Mouse (Mus musculus) bone marrow macrophage, adult 2 months (primary cell): ENCODE results near the gene Shc1. TPM values are rescaled to one million over a fixed set of nuclear protein-coding genes. Genes with fewer than 3 reads are reported as not detected.

ENCODE experiments used
- H3K27ac ChIP-seq: 2 replicates; pipeline ENCODE4 v1.5.1; 2012; ENCODE audit warnings: low read depth, low read length; ENCODE audit not compliant: insufficient read depth
- H3K4me1 ChIP-seq: 2 replicates; pipeline ENCODE4 v1.6.1; 2012; ENCODE audit warnings: low read length; ENCODE audit not compliant: control insufficient read depth, insufficient read depth
- H3K4me3 ChIP-seq: 2 replicates; pipeline ENCODE4 v1.5.1; 2012; ENCODE audit warnings: mild to moderate bottlenecking, low read length, moderate library complexity; ENCODE audit not compliant: insufficient read depth
- CTCF ChIP-seq: IDR thresholded peaks from 2 replicates; pipeline ENCODE4 v1.5.1; 2012; ENCODE audit warnings: low read depth, mild to moderate bottlenecking, low read length, moderate library complexity
- POLR2A ChIP-seq: IDR thresholded peaks from 2 replicates; pipeline ENCODE4 v1.6.1; 2012; ENCODE audit warnings: mild to moderate bottlenecking, low read depth, low read length, borderline replicate concordance
- polyA plus RNA-seq: library from polyadenylated mRNA; stranded (reverse); fragments of >200 nt; gene quantifications from 2 replicates; pipeline ENCODE4 v1.2.4, GENCODE M21; 2012; ENCODE audit not compliant: missing spikeins, insufficient read depth, insufficient read length

The Shc1 gene
- polyA plus RNA-seq, 1 experiment, result 56.0 TPM

GRCm38 (mm10) chr3:89458965-89459807 lies 40.9 kb downstream of the Shc1 start:
- Histone ChIP-seq H3K27ac (peak overlapping the region; percentile 60), H3K4me1 (peaks cover 16% of the 10 kb centered on the region), H3K4me3 (peak overlapping the region; percentile 92)
- TF ChIP-seq CTCF (no peak), POLR2A (no peak)

GRCm38 (mm10) chr3:89468268-89468667 lies 50.0 kb downstream of the Shc1 start:
- no peak for TF ChIP-seq CTCF
- TF ChIP-seq POLR2A, result no peak
- Histone ChIP-seq H3K4me1 (peaks cover 26% of the 10 kb centered on the region), H3K27ac (no peak overlapping the region), H3K4me3 (no peak overlapping the region)

GRCm38 (mm10) chr3:89472280-89472679 lies 54.0 kb downstream of the Shc1 start:
- Histone ChIP-seq H3K27ac (no peak overlapping the region), H3K4me1 (peaks cover 27% of the 10 kb centered on the region), H3K4me3 (no peak overlapping the region)
- TF ChIP-seq POLR2A, result no peak

- no peak for TF ChIP-seq POLR2A
- TF ChIP-seq CTCF, result no peak
- H3K27ac ChIP-seq, result peak overlapping the region; percentile 27
- no peak overlapping the region for H3K4me3 ChIP-seq
- peaks cover 21% of the 10 kb centered on the region for H3K4me1 ChIP-seq
Observed at GRCm38 (mm10) chr3:89473838-89474237, 55.6 kb downstream of the Shc1 start.

GRCm38 (mm10) chr3:89479055-89479454 lies 60.8 kb downstream of the Shc1 start:
- no peak for TF ChIP-seq POLR2A
- TF ChIP-seq CTCF, result no peak
- Histone ChIP-seq H3K27ac (no peak overlapping the region), H3K4me3 (no peak overlapping the region), H3K4me1 (peaks cover 18% of the 10 kb centered on the region)

Other genes starting within 250 kb of the Shc1 start
- gene Scamp3, start 241.0 kb upstream of the Shc1 start, polyA plus RNA-seq, result 76.5 and 77.9 TPM in 2 replicates
- 17.4 TPM in 2 replicates for gene Fam189b, start 235.3 kb upstream of the Shc1 start, polyA plus RNA-seq
- gene Gba, start 215.5 kb upstream of the Shc1 start, polyA plus RNA-seq, result 130 and 141 TPM in 2 replicates
- gene Thbs3, start 203.3 kb upstream of the Shc1 start, polyA plus RNA-seq, result 1.1 TPM in 1 of 2 replicates, not detected in the other
- 66.1 and 66.8 TPM in 2 replicates for gene Mtx1, start 191.4 kb upstream of the Shc1 start, polyA plus RNA-seq
- gene Muc1, start 189.4 kb upstream of the Shc1 start, polyA plus RNA-seq, result 0.47 TPM in 1 of 2 replicates, not detected in the other
- gene Krtcap2, start 172.5 kb upstream of the Shc1 start, polyA plus RNA-seq, result 94.1 and 97.0 TPM in 2 replicates
- 0.34 and 0.84 TPM in 2 replicates for gene Trim46, start 172.1 kb upstream of the Shc1 start, polyA plus RNA-seq
- gene Dpm3, start 159.1 kb upstream of the Shc1 start, polyA plus RNA-seq, result 62.0 and 66.3 TPM in 2 replicates
- 42.7 and 55.2 TPM in 2 replicates for gene Slc50a1, start 147.9 kb upstream of the Shc1 start, polyA plus RNA-seq
- gene Efna1, start 137.3 kb upstream of the Shc1 start, polyA plus RNA-seq, result 0.96 TPM in 1 of 2 replicates, not detected in the other
- gene Efna3, start 95.5 kb upstream of the Shc1 start, polyA plus RNA-seq, result not detected in 2 replicates
- not detected in 2 replicates for gene Efna4, start 80.4 kb upstream of the Shc1 start, polyA plus RNA-seq
- gene Adam15, start 68.4 kb upstream of the Shc1 start, polyA plus RNA-seq, result 315 and 328 TPM in 2 replicates
- not detected in 2 replicates for gene Dcst2, start 56.5 kb upstream of the Shc1 start, polyA plus RNA-seq
- not detected in 2 replicates for gene Dcst1, start 53.2 kb upstream of the Shc1 start, polyA plus RNA-seq
- 66.0 and 75.2 TPM in 2 replicates for gene Zbtb7b, start 23.7 kb upstream of the Shc1 start, polyA plus RNA-seq
- gene Lenep, start 15.7 kb upstream of the Shc1 start, polyA plus RNA-seq, result not detected in 2 replicates
- gene Flad1, start 6.6 kb upstream of the Shc1 start, polyA plus RNA-seq, result 17.7 and 20.5 TPM in 2 replicates
- gene Cks1b, start 60 bp upstream of the Shc1 start, polyA plus RNA-seq, result 46.6 and 55.2 TPM in 2 replicates
- 25.3 and 28.0 TPM in 2 replicates for gene Pygo2, start 11.8 kb downstream of the Shc1 start, polyA plus RNA-seq
- gene Pbxip1, start 18.3 kb downstream of the Shc1 start, polyA plus RNA-seq, result 14.1 and 17.3 TPM in 2 replicates
- gene Pmvk, start 36.1 kb downstream of the Shc1 start, polyA plus RNA-seq, result 25.9 and 26.8 TPM in 2 replicates
- gene Kcnn3, start 101.7 kb downstream of the Shc1 start, polyA plus RNA-seq, result not detected in 2 replicates